Mouse (Mus musculus) midbrain, postnatal 0 days (tissue): ENCODE data around the gene Pkp3. TPM values are rescaled to one million over a fixed set of nuclear protein-coding genes. Genes with fewer than 3 reads are reported as not detected.
"Not testable (repeated sequence)": the region's sequence is repeated elsewhere in the genome, so short reads cannot be mapped to it uniquely, and the experiment has no call there.

ENCODE experiments used
- ATAC-seq: fragments of 200-750 bp; cut with Nextera tagmentation; 2 replicates; pipeline ENCODE4 v1.8.0; 2017; ENCODE audit warnings: moderate number of reproducible peaks, mild to moderate bottlenecking, moderate TSS enrichment, moderate library complexity; ENCODE audit not compliant: low FRiP score
- DNase-seq: peaks from one replicate; pipeline ENCODE4 v3.0.0-alpha.2; 2015; ENCODE audit warnings: low spot score
- H3K27ac ChIP-seq: fragments of 300-500 bp; sonication (generic); 2 replicates; pipeline ENCODE4 v1.5.1; 2014; ENCODE audit warnings: low read depth, mild to moderate bottlenecking, low read length, mixed read lengths
- H3K27me3 ChIP-seq: fragments of 300-500 bp; sonication (generic); 2 replicates; pipeline ENCODE4 v1.6.1; 2014; ENCODE audit warnings: low read length, control low read depth, mixed read lengths; ENCODE audit not compliant: insufficient read depth
- H3K36me3 ChIP-seq: fragments of 300-500 bp; sonication (generic); 2 replicates; pipeline ENCODE4 v1.6.1; 2014; ENCODE audit warnings: low read length, control low read depth, mixed read lengths; ENCODE audit not compliant: insufficient read depth
- H3K4me1 ChIP-seq: fragments of 300-500 bp; sonication (generic); 2 replicates; pipeline ENCODE4 v1.6.1; 2014; ENCODE audit warnings: mild to moderate bottlenecking, control low read depth, antibody characterized with exemption, low read length, mixed read lengths; ENCODE audit not compliant: insufficient read depth
- H3K4me2 ChIP-seq: fragments of 300-500 bp; sonication (generic); 2 replicates; pipeline ENCODE4 v1.6.1; 2014; ENCODE audit warnings: low read depth, mild to moderate bottlenecking, low read length, mixed read lengths; ENCODE audit not compliant: poor library complexity, severe bottlenecking
- H3K4me3 ChIP-seq: fragments of 300-500 bp; sonication (generic); 2 replicates; pipeline ENCODE4 v1.5.1; 2014; ENCODE audit warnings: low read depth, mild to moderate bottlenecking, low read length, moderate library complexity
- H3K9ac ChIP-seq: fragments of 300-500 bp; sonication (generic); replicated peaks from 2 replicates; pipeline ENCODE4 v1.6.1; 2014; ENCODE audit warnings: mild to moderate bottlenecking, low read length, moderate library complexity, mixed read lengths; ENCODE audit not compliant: poor library complexity, severe bottlenecking
- H3K9me3 ChIP-seq: fragments of 300-500 bp; sonication (generic); 2 replicates; pipeline ENCODE4 v1.6.1; 2016; ENCODE audit warnings: low read length, control low read depth
- CTCF ChIP-seq: IDR thresholded peaks from 2 replicates; pipeline ENCODE4 v1.5.1; 2016; ENCODE audit warnings: antibody characterized with exemption, mild to moderate bottlenecking
- WGBS: fragments of 180-500 bp; shearing (Covaris S2); extraction: QIAGEN DNeasy Blood & Tissue Kit; methylation state at CpG from one replicate; pipeline ENCODE4 v1.1.7; 2014; 5-methylcytosine and 5-hydroxymethylcytosine counted together
- polyA plus RNA-seq: library from polyadenylated mRNA; unstranded; fragments of >200 nt; fragmentation: Nextera tagmentation; extraction: Ambion mirVana; gene quantifications from 2 replicates; pipeline ENCODE4 v1.2.1, GENCODE M21; 2015
- total RNA-seq: library from RNA; depleted of rRNA; stranded (reverse); fragments of >200 nt; gene quantifications from 2 replicates; pipeline ENCODE4 v1.2.3, GENCODE M21; 2014; rRNA removed

Pkp3 gene
- total RNA-seq (0.49 TPM in 1 of 2 replicates, not detected in the other), polyA plus RNA-seq (not detected in 2 replicates)

DNA sequence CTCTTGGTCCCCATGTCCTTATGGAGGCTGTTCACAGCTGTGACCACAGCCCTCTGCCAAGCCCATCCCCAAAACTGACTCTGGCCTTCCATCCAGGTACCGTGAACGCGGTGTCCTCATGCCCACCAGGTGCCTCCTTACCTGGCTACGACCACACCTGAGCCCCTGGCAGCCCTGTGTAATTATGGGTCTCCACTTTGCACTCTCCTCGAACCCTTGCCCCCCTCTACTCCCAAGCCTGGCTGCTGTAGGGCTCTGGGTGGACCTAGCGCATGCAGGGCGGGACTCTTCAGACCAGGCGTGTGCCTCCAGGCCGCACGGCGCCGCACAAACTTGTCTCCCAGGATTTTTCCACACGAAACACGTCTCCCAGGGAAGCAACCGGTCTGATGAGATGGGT is at the start of gene Pkp3:
Pkp3 (plus strand) TSS at position 378 of the 400 bp plus-strand sequence.
- 93% methylated on average over 15 of the region's 15 CpGs for WGBS
- DNase-seq (no peak), ATAC-seq (no peak)
- Histone ChIP-seq H3K36me3 (no peaks in the 10 kb centered on the region), H3K9ac (no peak within 1 kb of the TSS), H3K9me3 (no peaks in the 10 kb centered on the region), H3K27me3 (no peaks in the 10 kb centered on the region), H3K4me3 (no peak within 1 kb of the TSS), H3K4me1 (no peaks in the 10 kb centered on the region), H3K4me2 (no peak within 1 kb of the TSS), H3K27ac (no peak within 1 kb of the TSS)
- no peak for TF ChIP-seq CTCF

GRCm38 (mm10) chr7:141028831-141029230 is 49.2 kb upstream of the Pkp3 start, which contains the start of gene Gm17387:
TSS of gene Gm17387 (plus strand) at chr7:141029131.
- DNase-seq (no peak), ATAC-seq (no peak)
- TF ChIP-seq CTCF = no peak
- H3K4me1 ChIP-seq = no peaks in the 10 kb centered on the region
- H3K9me3 ChIP-seq = no peaks in the 10 kb centered on the region
- no peak within 1 kb of the TSS for H3K27ac ChIP-seq
- H3K4me3 ChIP-seq = no peak within 1 kb of the TSS
- no peak within 1 kb of the TSS for H3K4me2 ChIP-seq
- no peaks in the 10 kb centered on the region for H3K27me3 ChIP-seq
- H3K9ac ChIP-seq = no peak within 1 kb of the TSS
- 92% methylated on average over 2 of the region's 2 CpGs for WGBS
- no peaks in the 10 kb centered on the region for H3K36me3 ChIP-seq

DNA sequence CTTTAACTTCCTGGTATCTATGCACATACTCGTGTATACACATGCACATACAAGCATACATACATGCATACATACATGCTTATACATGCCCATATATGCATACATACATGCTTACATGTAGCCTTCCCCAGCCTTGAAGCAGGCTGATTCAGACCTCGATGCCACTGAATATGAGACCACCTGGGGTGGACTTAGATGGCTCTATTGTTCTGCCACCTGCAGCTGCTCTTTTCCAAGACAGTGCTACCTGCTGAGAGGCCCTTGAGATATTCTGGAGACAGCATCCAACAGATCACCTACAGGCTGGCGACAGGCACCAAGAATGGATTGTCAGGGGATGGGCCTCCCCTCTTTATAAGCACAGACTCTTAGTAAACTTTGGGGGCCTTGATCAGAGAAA is 47.6 kb upstream of the Pkp3 start:
- ATAC-seq = no peak
- no peaks in the 10 kb centered on the region for H3K36me3 ChIP-seq
- 39% methylated on average over 3 of the region's 3 CpGs for WGBS
- no peaks in the 10 kb centered on the region for H3K27me3 ChIP-seq
- no peak for TF ChIP-seq CTCF
- no peak overlapping the region for H3K27ac ChIP-seq
- H3K9me3 ChIP-seq = no peaks in the 10 kb centered on the region
- no peaks in the 10 kb centered on the region for H3K4me1 ChIP-seq
- no peak for DNase-seq
- H3K4me2 ChIP-seq = no peak overlapping the region
- H3K9ac ChIP-seq = no peak overlapping the region
- H3K4me3 ChIP-seq = no peak overlapping the region

- no peaks in the 10 kb centered on the region for H3K27me3 ChIP-seq
- H3K4me3 ChIP-seq = no peak overlapping the region
- no peak overlapping the region for H3K9ac ChIP-seq
- H3K9me3 ChIP-seq = no peaks in the 10 kb centered on the region
- ATAC-seq = no peak
- WGBS = 80% methylated on average over 9 of the region's 9 CpGs
- H3K36me3 ChIP-seq = no peaks in the 10 kb centered on the region
- no peak for DNase-seq
- no peak overlapping the region for H3K4me2 ChIP-seq
- H3K27ac ChIP-seq = no peak overlapping the region
- H3K4me1 ChIP-seq = no peaks in the 10 kb centered on the region
- TF ChIP-seq CTCF = no peak
Observed at GRCm38 (mm10) chr7:141032458-141033167, 45.4 kb upstream of the Pkp3 start.

GRCm38 (mm10) chr7:141036624-141037023 is 41.4 kb upstream of the Pkp3 start:
- H3K9ac ChIP-seq, H3K36me3 ChIP-seq, H3K4me3 ChIP-seq, H3K27ac ChIP-seq, H3K4me1 ChIP-seq, H3K9me3 ChIP-seq, DNase-seq, ATAC-seq, H3K27me3 ChIP-seq, H3K4me2 ChIP-seq: not testable (repeated sequence)
- 88% methylated on average over 1 of the region's 2 CpGs for WGBS

- H3K4me3 ChIP-seq = no peak overlapping the region
- DNase-seq = no peak
- no peaks in the 10 kb centered on the region for H3K9me3 ChIP-seq
- H3K4me2 ChIP-seq = no peak overlapping the region
- WGBS = 85% methylated on average over 20 of the region's 21 CpGs
- H3K9ac ChIP-seq = no peak overlapping the region
- no peak for TF ChIP-seq CTCF
- ATAC-seq = no peak
- no peaks in the 10 kb centered on the region for H3K27me3 ChIP-seq
- H3K36me3 ChIP-seq = no peaks in the 10 kb centered on the region
- no peak overlapping the region for H3K27ac ChIP-seq
- no peaks in the 10 kb centered on the region for H3K4me1 ChIP-seq
Observed at GRCm38 (mm10) chr7:141038090-141039032, 39.7 kb upstream of the Pkp3 start.
